Mouse (Mus musculus) olfactory bulb, adult 2 months (tissue): Measurements from ENCODE around the gene Ankrd53.

Experiments
- CTCF ChIP-seq: fragments of 200-500 bp; IDR thresholded peaks from 2 replicates; pipeline ENCODE4 v1.5.1; 2012; ENCODE audit warnings: low read depth, mild to moderate bottlenecking, low read length, moderate library complexity; ENCODE audit not compliant: insufficient read depth
- POLR2A ChIP-seq: fragments of 200-500 bp; IDR thresholded peaks from 2 replicates; pipeline ENCODE4 v1.6.1; 2012; ENCODE audit warnings: mild to moderate bottlenecking, low read depth, low read length, moderate library complexity; ENCODE audit not compliant: insufficient read depth

GRCm38 (mm10) chr6:83775638-83776293 is 13.3 kb downstream of the Ankrd53 start, which contains the start of gene Tex261:
- TF ChIP-seq CTCF (peak; percentile 62), POLR2A (peak; percentile 88)
